Mouse (Mus musculus) 416B (cell line): ENCODE data around the gene Crip2.
A peak's percentile ranks its signal among the peaks of the same experiment; 100 is the strongest.

ENCODE experiments used
- DNase-seq: peaks from one replicate; pipeline ENCODE4 v3.0.0; 2011; ENCODE audit warnings: low read depth

The Crip2 gene

DNA sequence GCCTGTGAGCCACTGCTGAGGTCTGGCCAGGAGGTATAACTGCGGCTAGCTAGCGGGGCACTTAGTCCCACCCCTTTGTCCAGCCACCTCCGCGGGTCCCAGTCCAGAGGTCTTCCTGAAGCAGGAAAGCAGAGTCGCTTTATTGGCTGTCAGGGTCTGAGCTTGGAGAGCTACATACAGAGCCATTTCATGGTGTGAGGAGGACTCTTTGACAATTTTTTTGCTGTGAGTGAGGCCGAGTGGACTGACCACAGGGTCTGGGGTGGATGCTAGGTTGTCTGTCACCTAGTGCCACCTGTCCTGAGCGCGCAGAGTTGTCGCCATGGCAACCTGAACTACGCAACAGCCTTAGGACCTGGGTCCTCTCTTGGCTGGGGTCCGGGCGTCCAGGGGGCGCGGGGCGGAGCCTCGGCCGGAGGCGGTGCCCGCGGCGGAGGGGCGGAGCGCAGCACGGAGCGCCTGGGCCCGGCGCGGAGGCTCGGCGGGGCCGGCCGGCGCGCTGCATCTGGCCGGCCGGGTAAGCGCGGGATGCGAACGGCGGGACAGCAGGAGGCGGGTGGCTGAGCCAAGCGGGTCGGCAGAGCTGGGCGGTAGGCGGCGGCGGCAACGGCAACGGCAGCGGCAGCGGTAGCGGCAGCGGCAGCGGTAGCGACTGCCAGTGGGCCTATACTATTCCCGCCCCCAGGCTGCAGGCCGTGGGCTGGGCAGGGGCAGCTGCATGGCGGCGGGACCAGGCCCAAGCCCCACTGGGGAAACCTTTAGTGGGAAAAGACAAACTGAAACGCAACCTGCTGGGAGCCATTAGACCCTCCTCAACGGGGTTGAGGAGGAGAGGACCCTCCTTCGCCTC is 45.6 kb downstream of the Crip2 start, which contains the start of gene Tmem121:
Gene Tmem121, plus strand, starts transcription at position 489 of the 850 bp plus-strand sequence.
- no peak for DNase-seq

DNA sequence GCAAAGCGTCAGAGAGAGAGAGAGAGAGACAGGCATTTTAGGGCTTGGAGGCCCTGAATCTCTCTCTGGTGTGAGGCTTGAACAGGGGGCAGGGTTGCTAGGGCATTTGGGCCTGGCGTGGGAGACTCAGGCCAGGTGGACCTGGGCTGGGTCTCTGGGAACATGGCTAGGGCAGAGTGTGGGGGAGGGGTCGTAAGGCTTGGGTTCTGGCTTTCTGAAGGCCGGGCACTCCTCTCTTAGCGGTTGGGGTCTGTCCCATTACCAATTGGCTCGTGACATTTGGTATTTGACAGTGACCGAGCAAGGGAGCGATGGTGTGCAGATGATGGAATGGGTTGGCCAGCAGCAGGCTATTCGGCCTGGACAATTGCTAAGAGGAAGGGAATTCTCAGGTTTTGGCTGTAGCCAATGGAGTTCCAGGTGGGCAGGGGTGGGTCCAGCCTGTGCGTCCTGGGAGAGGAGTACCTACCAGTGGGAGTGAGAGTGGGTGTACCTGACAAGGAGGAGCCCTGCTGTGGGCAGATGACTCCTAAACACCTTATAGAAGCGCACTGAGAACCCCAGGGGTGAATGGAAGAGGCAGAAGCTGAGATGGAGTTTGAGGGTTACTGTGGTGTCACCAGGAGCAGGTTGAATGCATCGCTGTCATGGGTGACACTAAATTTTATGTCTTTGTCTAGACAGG is 46.4 kb downstream of the Crip2 start:
- no peak for DNase-seq

DNA sequence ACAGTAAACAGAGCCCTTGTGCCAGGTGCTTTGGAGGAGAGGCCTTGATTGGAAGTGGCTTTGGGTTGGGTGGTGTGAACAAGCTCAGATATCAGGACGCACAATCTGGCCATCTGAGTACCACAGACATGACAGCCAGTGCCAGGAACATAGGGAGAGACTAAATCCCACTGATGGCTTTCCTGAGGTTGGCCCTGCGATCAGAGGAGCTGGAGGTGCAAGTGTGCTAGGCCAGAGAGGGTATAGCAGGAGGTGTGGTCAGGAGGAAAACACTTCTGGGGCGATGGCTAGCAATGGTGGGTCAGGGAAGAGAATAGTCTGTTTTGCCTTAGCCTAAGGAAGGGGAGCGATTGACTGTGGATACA is 47.0 kb downstream of the Crip2 start:
- no peak for DNase-seq

DNA sequence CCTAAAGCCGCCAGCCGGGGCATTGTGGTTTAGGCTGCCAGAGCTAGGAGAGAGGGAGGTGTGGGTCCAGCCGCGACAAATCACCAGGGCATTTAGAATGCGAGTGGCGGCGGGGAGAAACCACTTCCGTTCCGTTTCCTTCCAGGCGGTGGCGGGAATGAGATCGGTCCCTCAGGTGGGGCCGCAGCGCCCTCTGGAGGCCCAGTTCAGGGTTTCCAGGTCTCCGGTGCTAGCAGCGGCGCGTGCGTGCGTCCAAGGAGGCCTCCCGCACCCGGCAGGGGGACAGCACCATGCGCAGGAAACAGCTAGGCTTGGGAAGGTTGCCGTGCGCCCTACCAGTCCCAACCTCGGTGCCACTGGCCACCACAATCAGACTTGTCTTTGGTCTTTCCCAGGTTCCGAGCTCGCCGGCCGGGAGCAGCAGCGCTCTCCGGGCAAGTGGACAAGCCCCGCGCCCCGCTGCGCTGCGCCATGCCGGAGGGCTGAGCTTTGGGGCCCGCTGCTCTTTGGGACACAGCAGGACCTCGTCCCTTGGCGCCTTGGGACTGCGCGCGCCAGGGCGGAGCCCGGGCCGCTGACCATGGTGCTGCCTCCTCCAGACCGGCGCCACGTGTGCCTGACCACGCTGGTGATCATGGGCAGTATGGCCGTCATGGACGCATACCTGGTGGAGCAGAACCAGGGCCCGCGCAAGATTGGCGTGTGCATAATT is 47.7 kb downstream of the Crip2 start:
- DNase-seq: peak; percentile 36

DNA sequence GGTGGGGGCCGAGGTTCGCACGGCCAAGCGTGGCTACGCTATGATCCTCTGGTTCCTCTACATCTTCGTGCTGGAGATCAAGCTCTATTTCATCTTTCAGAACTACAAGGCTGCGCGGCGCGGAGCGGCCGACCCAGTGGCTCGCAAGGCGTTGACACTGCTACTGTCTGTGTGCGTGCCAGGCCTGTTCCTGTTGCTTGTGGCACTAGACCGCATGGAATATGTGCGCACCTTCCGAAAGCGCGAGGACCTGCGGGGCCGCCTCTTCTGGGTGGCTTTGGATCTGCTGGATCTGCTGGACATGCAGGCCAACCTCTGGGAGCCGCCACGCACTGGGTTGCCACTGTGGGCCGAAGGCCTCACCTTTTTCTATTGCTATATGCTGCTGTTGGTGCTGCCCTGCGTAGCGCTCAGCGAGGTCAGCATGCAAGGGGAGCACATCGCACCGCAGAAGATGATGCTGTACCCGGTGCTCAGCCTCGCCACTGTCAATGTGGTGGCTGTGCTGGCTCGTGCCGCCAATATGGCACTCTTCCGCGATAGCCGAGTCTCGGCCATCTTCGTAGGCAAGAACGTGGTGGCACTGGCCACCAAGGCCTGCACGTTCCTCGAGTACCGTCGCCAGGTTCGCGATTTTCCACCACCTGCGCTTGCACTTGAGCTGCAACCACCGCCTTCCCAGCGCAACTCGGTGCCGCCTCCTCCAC is 48.5 kb downstream of the Crip2 start:
- no peak for DNase-seq

DNA sequence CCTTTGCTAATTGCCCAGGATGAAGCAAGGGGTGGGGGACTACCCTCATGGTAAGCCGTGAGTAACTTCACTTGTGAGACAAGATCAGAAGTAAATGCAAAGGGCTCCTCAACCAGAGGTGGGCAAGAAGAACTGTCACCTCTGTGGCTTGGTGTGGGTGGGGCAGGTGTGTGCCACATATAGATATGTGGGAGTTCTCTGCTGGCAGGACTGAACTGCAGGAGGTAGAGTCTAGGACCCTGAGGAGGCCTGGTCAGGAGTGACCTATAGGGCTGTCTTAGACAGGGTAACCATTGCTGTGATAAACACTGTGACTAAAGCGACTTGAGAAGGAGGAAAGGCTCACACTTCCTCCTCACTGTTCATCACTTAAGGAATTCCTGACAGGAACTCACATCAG is 53.4 kb downstream of the Crip2 start:
- no peak for DNase-seq
